Mouse (Mus musculus): Measurements from ENCODE around the gene Acsl1.

DNA sequence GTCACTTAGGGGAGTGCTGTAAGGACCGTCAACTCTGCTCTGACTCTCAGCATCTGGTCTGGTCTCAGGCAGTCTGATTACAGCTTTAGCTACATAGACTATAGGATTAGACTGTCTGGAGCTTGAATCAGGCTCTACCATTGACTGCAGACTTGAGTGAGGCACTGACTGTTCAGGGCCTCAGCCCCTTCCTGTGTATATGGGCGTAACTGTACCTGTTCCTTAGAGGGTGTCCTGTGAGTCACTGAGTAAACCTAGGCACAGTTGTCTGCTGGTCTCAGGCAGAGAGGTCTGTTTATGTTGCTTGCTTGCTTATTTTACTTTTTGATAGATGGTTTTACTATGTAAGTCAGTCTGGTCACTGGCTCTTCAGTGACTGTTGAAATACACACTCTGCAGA, 103.1 kb downstream of the Acsl1 start:
- no peak for TF ChIP-seq CTCF (IDR thresholded peaks at IDR 0.05; ENCODE audit: insufficient read depth, low read length)
- no peak for TF ChIP-seq POLR2A (IDR thresholded peaks at IDR 0.05; ENCODE audit: borderline replicate concordance, extremely low read depth, low read depth, low read length)

Data from lung, adult 2 months (tissue).